Mouse (Mus musculus) lung, adult 2 months (tissue): ENCODE measurements at regions not wholly inside any gene's neighbourhood (a gene's known extent, or its start where the extent isn't known, plus 50 kb on each side); places are given as distances from the start of the nearest gene placed in this dataset.

Experiments used
- DNase-seq: peaks from one replicate; pipeline ENCODE4 v3.0.0; 2022
- H3K4me1 ChIP-seq: fragments of 200-500 bp; 2 replicates; pipeline ENCODE4 v1.6.1; 2011; ENCODE audit warnings: low read length; ENCODE audit not compliant: control insufficient read depth, insufficient read depth
- H3K4me3 ChIP-seq: fragments of 200-500 bp; replicated peaks from 2 replicates; pipeline ENCODE3; 2011; ENCODE audit warnings: low read depth, mild to moderate bottlenecking, control low read depth, low read length; ENCODE audit errors: extremely low read depth
- CTCF ChIP-seq: fragments of 200-500 bp; IDR thresholded peaks from 2 replicates; pipeline ENCODE4 v1.5.1; 2011; ENCODE audit warnings: mild to moderate bottlenecking, low read length, control low read depth; ENCODE audit not compliant: insufficient read depth
- POLR2A ChIP-seq: fragments of 200-500 bp; IDR thresholded peaks from 2 replicates; pipeline ENCODE4 v1.6.1; 2011; ENCODE audit warnings: low read depth, mild to moderate bottlenecking, control low read depth, low read length, borderline replicate concordance; ENCODE audit errors: extremely low read depth
- WGBS: fragments of 180-500 bp; shearing (Covaris S2); methylation state at CpG from one replicate; pipeline ENCODE4 v1.1.7; 2018; 5-methylcytosine and 5-hydroxymethylcytosine counted together

- WGBS = 46% methylated on average over 17 of the region's 17 CpGs
- H3K4me3 ChIP-seq = no peak overlapping the region
- no peaks in the 10 kb centered on the region for H3K4me1 ChIP-seq
- TF ChIP-seq POLR2A (no peak), CTCF (no peak)
- DNase-seq = no peak
Observed at GRCm38 (mm10) chr4:142909355-142909947, 303.3 kb downstream of the Prdm2 start.

DNA sequence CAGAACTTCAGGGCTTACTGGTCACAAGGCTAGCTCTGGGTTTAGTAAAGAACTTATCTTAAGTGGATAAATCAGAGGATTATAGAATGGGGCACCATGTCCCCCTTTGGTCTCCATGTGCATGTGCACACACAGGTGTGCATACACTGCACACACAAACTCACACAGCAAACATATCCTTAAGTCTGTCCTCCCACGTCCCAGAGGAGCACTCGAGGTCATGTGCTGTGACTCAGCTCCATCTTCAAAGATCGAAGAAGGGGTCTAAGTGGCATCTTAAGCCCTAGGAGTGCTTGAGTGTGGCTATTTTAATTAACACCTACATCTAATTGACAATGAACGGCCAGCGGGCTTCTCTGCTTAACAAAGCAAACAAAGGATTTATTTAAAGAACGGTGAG lies 304.0 kb downstream of the Prdm2 start:
- no peaks in the 10 kb centered on the region for H3K4me1 ChIP-seq
- WGBS = 60% methylated on average over 6 of the region's 6 CpGs
- TF ChIP-seq CTCF (no peak), POLR2A (no peak)
- no peak overlapping the region for H3K4me3 ChIP-seq
- no peak for DNase-seq

DNA sequence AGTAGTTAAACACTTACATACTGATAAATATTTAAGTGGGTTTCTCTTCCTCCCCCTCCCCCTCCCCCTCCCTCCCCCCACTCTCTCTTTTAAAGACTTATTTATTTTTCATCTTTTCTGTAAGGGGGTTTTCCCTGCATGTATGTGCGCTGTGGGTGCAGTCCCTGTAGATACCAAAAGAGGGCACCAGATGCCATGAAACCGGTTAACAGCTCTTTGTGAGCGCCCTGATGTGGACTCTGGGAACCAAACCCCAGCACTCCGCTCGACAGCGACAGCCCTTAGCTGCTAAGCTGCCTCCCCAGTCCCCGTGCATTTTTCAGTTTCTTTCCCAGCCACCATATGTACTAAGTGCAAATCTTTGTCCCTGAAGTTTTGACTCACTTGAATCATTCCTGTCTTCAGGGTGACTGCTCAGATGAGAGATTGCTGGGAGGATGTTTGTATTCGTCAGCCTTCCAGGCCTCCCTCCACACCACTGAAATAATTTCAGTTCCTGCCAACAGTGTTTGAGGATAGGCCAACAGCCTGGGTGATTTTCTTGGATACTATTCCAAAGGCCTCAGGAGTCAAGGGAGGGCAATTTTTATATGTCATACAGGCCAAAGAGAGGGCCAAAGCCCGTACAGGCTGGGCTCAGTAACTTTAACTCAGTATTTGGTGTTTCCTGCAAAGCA lies 309.3 kb downstream of the Prdm2 start:
- no peak for DNase-seq
- no peak for TF ChIP-seq POLR2A
- no peak for TF ChIP-seq CTCF
- Histone ChIP-seq H3K4me3 (no peak overlapping the region), H3K4me1 (no peaks in the 10 kb centered on the region)
- WGBS = 65% methylated on average over 9 of the region's 9 CpGs

DNA sequence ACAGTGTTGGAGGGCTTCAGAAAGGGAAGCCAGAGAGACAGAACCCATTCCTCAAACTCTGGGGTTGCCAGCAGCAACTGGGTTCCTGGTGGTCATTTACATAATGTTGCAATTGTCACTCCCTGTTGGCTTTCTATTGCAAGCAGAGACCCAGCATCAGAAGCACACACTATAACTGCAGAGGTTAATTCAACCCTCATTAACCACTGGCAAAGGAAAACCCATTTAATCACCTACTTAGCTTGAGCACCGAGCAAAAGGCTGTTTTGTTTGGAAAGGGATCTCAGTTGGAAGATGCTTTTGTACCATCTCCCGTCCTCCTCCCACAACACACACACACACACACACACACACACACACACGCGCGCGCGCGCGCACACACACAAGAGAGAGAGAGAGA lies 312.0 kb downstream of the Prdm2 start:
- WGBS = 90% methylated on average over 9 of the region's 9 CpGs
- no peak for DNase-seq
- TF ChIP-seq POLR2A = no peak
- TF ChIP-seq CTCF = no peak
- no peaks in the 10 kb centered on the region for H3K4me1 ChIP-seq
- H3K4me3 ChIP-seq = no peak overlapping the region

DNA sequence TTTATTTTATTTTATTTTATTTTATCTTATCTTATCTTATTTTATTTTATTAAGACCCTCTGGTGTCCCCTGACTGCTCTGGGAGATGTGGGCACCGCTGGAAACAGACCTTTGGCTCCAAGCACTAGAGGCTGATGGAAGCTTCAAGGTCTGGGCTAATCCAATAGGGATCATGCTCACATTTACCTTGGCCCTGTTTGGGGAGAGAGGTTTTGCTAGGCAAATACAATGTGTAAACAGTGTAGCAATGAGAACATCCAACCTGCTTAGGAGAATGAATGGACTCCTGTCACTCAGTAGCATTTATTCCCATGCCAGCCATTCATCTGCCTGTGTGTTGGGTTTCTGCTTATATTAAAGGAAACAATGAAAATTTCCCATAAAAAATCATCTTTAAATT lies 313.8 kb downstream of the Prdm2 start:
- no peaks in the 10 kb centered on the region for H3K4me1 ChIP-seq
- DNase-seq = no peak
- TF ChIP-seq CTCF (no peak), POLR2A (no peak)
- 71% methylated on average over 1 of the region's 1 CpGs for WGBS
- no peak overlapping the region for H3K4me3 ChIP-seq

- no peaks in the 10 kb centered on the region for H3K4me1 ChIP-seq
- H3K4me3 ChIP-seq = no peak overlapping the region
- TF ChIP-seq CTCF = no peak
- TF ChIP-seq POLR2A = no peak
- WGBS = 74% methylated on average over 1 of the region's 1 CpGs
- DNase-seq = no peak
Observed at GRCm38 (mm10) chr4:142890711-142891110, 322.1 kb downstream of the Prdm2 start.

DNA sequence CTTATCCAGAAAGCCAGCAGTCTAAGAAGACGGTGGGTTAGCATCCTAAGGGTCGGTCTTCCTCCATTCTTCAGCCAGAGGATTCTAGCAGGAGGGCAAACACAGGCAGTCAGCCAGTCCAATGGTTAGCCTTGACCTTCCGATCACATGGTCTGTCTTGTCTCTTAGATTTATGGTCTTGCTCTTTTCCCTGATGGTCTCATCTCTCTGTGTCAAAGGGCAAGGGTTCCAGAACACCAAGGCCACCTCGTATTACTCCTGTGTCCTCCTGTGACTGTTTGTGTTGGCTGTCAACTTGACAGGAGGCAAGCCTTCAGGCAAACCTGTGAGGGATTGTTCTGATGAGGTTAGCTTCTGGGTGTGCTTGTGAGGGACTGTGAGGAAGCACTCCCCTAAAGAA lies 323.9 kb downstream of the Prdm2 start:
- 68% methylated on average over 4 of the region's 4 CpGs for WGBS
- Histone ChIP-seq H3K4me1 (no peaks in the 10 kb centered on the region), H3K4me3 (no peak overlapping the region)
- no peak for DNase-seq
- TF ChIP-seq CTCF = no peak
- no peak for TF ChIP-seq POLR2A

GRCm38 (mm10) chr4:142887876-142888275 lies 324.9 kb downstream of the Prdm2 start:
- TF ChIP-seq CTCF (no peak), POLR2A (no peak)
- WGBS = 22% methylated on average over 6 of the region's 6 CpGs
- no peak overlapping the region for H3K4me3 ChIP-seq
- H3K4me1 ChIP-seq = no peaks in the 10 kb centered on the region
- no peak for DNase-seq

DNA sequence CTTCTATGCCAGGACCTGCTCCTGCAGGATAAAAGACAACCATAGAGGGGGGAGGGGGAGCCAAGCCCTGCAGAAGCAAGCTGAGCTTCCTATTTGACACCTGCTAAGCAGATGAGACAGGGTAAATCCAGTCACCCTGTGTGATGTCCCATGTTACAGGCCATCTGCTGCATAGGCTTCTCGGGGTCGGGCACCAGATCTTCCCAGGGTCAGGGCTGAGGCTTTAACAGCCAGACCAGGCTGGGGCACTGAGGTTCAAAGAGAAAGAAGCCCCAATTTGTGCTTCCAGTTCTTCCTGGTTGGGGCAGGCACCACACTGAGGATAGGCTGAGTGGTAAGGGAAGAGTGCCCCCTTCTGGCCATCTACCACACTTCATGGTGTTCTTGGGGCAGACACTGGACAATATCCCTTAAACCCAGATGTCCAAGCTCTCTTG lies 332.5 kb downstream of the Prdm2 start:
- 15% methylated on average over 2 of the region's 2 CpGs for WGBS
- Histone ChIP-seq H3K4me3 (no peak overlapping the region), H3K4me1 (no peaks in the 10 kb centered on the region)
- peak; percentile 37 for DNase-seq
- no peak for TF ChIP-seq POLR2A
- peak; percentile 68 for TF ChIP-seq CTCF

GRCm38 (mm10) chr4:142876151-142876550 lies 336.6 kb downstream of the Prdm2 start:
- WGBS = 87% methylated on average over 3 of the region's 3 CpGs
- no peaks in the 10 kb centered on the region for H3K4me1 ChIP-seq
- no peak for DNase-seq
- H3K4me3 ChIP-seq = no peak overlapping the region
- TF ChIP-seq POLR2A (no peak), CTCF (no peak)
